Mouse (Mus musculus) heart, embryonic 16.5 days (tissue): ENCODE data around the gene Ipo9. TPM values are rescaled to one million over a fixed set of nuclear protein-coding genes. Genes with fewer than 3 reads are reported as not detected.
A peak's percentile ranks its signal among the peaks of the same experiment; 100 is the strongest.

Source experiments
- ATAC-seq: fragments of 200-750 bp; cut with Nextera tagmentation; replicated peaks from 2 replicates; pipeline ENCODE4 v1.8.0; 2017; ENCODE audit warnings: moderate number of reproducible peaks; ENCODE audit not compliant: insufficient read depth, low FRiP score; ENCODE audit errors: extremely low read depth
- H3K27ac ChIP-seq: fragments of 300-500 bp; sonication (generic); 2 replicates; pipeline ENCODE4 v1.5.1; 2014; ENCODE audit warnings: mild to moderate bottlenecking, low read length, control low read depth, moderate library complexity
- H3K27me3 ChIP-seq: fragments of 300-500 bp; sonication (generic); 2 replicates; pipeline ENCODE4 v1.6.1; 2014; ENCODE audit warnings: low read length, mixed read lengths; ENCODE audit not compliant: control insufficient read depth, insufficient read depth
- H3K36me3 ChIP-seq: fragments of 300-500 bp; sonication (generic); 2 replicates; pipeline ENCODE4 v1.6.1; 2014; ENCODE audit not compliant: control insufficient read depth, insufficient read depth
- H3K4me1 ChIP-seq: fragments of 300-500 bp; sonication (generic); 2 replicates; pipeline ENCODE4 v1.6.1; 2014; ENCODE audit warnings: low read length, mixed read lengths; ENCODE audit not compliant: control insufficient read depth, insufficient read depth
- H3K4me2 ChIP-seq: fragments of 300-500 bp; sonication (generic); 2 replicates; pipeline ENCODE4 v1.6.1; 2014; ENCODE audit warnings: low read depth, mild to moderate bottlenecking, control low read depth, low read length
- H3K4me3 ChIP-seq: fragments of 300-500 bp; sonication (generic); 2 replicates; pipeline ENCODE4 v1.5.1; 2014; ENCODE audit warnings: mild to moderate bottlenecking, control low read depth, low read length
- H3K9ac ChIP-seq: fragments of 300-500 bp; sonication (generic); 2 replicates; pipeline ENCODE4 v1.6.1; 2014; ENCODE audit warnings: low read length, control low read depth
- H3K9me3 ChIP-seq: fragments of 300-500 bp; sonication (generic); replicated peaks from 2 replicates; pipeline ENCODE4 v1.6.1; 2016; ENCODE audit warnings: low read length; ENCODE audit not compliant: control insufficient read depth
- WGBS: fragments of 180-500 bp; shearing (Covaris S2); extraction: QIAGEN DNeasy Blood & Tissue Kit; methylation state at CpG from one replicate; pipeline ENCODE4 v1.1.7; 2014; 5-methylcytosine and 5-hydroxymethylcytosine counted together
- microRNA-seq: library from miRNA; unstranded; fragments of <30 nt; microRNA quantifications from one replicate; pipeline ENCODE4, GENCODE M21; 2017
- polyA plus RNA-seq: library from polyadenylated mRNA; unstranded; fragments of >200 nt; fragmentation: Nextera tagmentation; extraction: Ambion mirVana; gene quantifications from 2 replicates; pipeline ENCODE4 v1.2.1, GENCODE M21; 2015

Gene Ipo9
- polyA plus RNA-seq, 1 experiment from 2014 or later, result 58.1 TPM

GRCm38 (mm10) chr1:135351953-135352352 is 78.3 kb downstream of the Ipo9 start:
- ATAC-seq, result no peak

GRCm38 (mm10) chr1:135347498-135348169 is 82.7 kb downstream of the Ipo9 start:
- no peak overlapping the region for H3K4me3 ChIP-seq
- peak overlapping the region; percentile 57 for H3K27ac ChIP-seq
- WGBS, result 36% methylated on average over 4 of the region's 4 CpGs
- peaks cover 5% of the 10 kb centered on the region; the same call in 1 of the 2 replicates for H3K4me1 ChIP-seq
- no peaks in the 10 kb centered on the region for H3K36me3 ChIP-seq
- no peak overlapping the region for H3K9ac ChIP-seq
- H3K4me2 ChIP-seq, result no peak overlapping the region
- H3K27me3 ChIP-seq, result no peaks in the 10 kb centered on the region
- H3K9me3 ChIP-seq, result no peaks in the 10 kb centered on the region
- no peak for ATAC-seq

More at GRCm38 (mm10) chr1:135351953-135352352, 78.3 kb downstream of the Ipo9 start:
- Histone ChIP-seq H3K36me3 (no peaks in the 10 kb centered on the region), H3K9ac (no peak overlapping the region), H3K27me3 (no peaks in the 10 kb centered on the region), H3K9me3 (no peaks in the 10 kb centered on the region), H3K27ac (no peak overlapping the region), H3K4me2 (no peak overlapping the region), H3K4me3 (no peak overlapping the region), H3K4me1 (peaks cover 5% of the 10 kb centered on the region; the same call in 1 of the 2 replicates)
- 72% methylated on average over 3 of the region's 3 CpGs for WGBS

GRCm38 (mm10) chr1:135346891-135347290 is 83.4 kb downstream of the Ipo9 start:
- Histone ChIP-seq H3K9ac (no peak overlapping the region), H3K4me1 (peaks cover 5% of the 10 kb centered on the region; the same call in 1 of the 2 replicates), H3K36me3 (no peaks in the 10 kb centered on the region), H3K9me3 (no peaks in the 10 kb centered on the region), H3K27me3 (no peaks in the 10 kb centered on the region), H3K4me3 (no peak overlapping the region), H3K27ac (peak overlapping the region; percentile 42; the same call in 1 of the 2 replicates), H3K4me2 (no peak overlapping the region)
- WGBS, result 60% methylated on average over 3 of the region's 3 CpGs
- no peak for ATAC-seq

GRCm38 (mm10) chr1:135344026-135344425 is 86.3 kb downstream of the Ipo9 start:
- Histone ChIP-seq H3K4me3 (no peak overlapping the region), H3K9ac (no peak overlapping the region), H3K27me3 (no peaks in the 10 kb centered on the region), H3K27ac (no peak overlapping the region), H3K36me3 (no peaks in the 10 kb centered on the region), H3K4me2 (no peak overlapping the region), H3K9me3 (no peaks in the 10 kb centered on the region), H3K4me1 (peaks cover 5% of the 10 kb centered on the region; the same call in 1 of the 2 replicates)
- 62% methylated on average over 4 of the region's 4 CpGs for WGBS
- ATAC-seq, result no peak

GRCm38 (mm10) chr1:135341947-135342346 is 88.4 kb downstream of the Ipo9 start:
- Histone ChIP-seq H3K4me2 (no peak overlapping the region), H3K9me3 (no peaks in the 10 kb centered on the region), H3K27ac (no peak overlapping the region), H3K27me3 (no peaks in the 10 kb centered on the region), H3K36me3 (no peaks in the 10 kb centered on the region), H3K9ac (no peak overlapping the region), H3K4me3 (no peak overlapping the region), H3K4me1 (no peaks in the 10 kb centered on the region)
- 70% methylated on average over 8 of the region's 8 CpGs for WGBS
- no peak for ATAC-seq

Small RNAs within 50 kb of the gene (microRNA-seq; reads per million reads assigned to microRNA genes)
- gene Mir1231, result 4.3 reads per million, percentile 16 among the genes with 10 or more reads in this experiment

Other genes with a start within 250 kb of the Ipo9 start
- 2.3 and 3.9 TPM in 2 replicates for gene Elf3, start 171.9 kb downstream of the Ipo9 start, polyA plus RNA-seq
- gene Rnpep, start 146.4 kb downstream of the Ipo9 start, polyA plus RNA-seq, result 54.6 and 57.1 TPM in 2 replicates
- gene Timm17a, start 116.7 kb downstream of the Ipo9 start, polyA plus RNA-seq, result 342 and 379 TPM in 2 replicates
- 1.7 TPM in 2 replicates for gene Lmod1, start 105.7 kb downstream of the Ipo9 start, polyA plus RNA-seq
- gene Shisa4, start 55.3 kb downstream of the Ipo9 start, polyA plus RNA-seq, result 23.5 and 24.7 TPM in 2 replicates
- 22.6 and 24.6 TPM in 2 replicates for gene Nav1, start 176.8 kb upstream of the Ipo9 start, polyA plus RNA-seq